Mouse (Mus musculus): ENCODE measurements around the gene Lpcat3.

Lpcat3 gene

GRCm38 (mm10) chr6:124708289-124708889, 45.6 kb downstream of the Lpcat3 start:
- no peak for DNase-seq

DNA sequence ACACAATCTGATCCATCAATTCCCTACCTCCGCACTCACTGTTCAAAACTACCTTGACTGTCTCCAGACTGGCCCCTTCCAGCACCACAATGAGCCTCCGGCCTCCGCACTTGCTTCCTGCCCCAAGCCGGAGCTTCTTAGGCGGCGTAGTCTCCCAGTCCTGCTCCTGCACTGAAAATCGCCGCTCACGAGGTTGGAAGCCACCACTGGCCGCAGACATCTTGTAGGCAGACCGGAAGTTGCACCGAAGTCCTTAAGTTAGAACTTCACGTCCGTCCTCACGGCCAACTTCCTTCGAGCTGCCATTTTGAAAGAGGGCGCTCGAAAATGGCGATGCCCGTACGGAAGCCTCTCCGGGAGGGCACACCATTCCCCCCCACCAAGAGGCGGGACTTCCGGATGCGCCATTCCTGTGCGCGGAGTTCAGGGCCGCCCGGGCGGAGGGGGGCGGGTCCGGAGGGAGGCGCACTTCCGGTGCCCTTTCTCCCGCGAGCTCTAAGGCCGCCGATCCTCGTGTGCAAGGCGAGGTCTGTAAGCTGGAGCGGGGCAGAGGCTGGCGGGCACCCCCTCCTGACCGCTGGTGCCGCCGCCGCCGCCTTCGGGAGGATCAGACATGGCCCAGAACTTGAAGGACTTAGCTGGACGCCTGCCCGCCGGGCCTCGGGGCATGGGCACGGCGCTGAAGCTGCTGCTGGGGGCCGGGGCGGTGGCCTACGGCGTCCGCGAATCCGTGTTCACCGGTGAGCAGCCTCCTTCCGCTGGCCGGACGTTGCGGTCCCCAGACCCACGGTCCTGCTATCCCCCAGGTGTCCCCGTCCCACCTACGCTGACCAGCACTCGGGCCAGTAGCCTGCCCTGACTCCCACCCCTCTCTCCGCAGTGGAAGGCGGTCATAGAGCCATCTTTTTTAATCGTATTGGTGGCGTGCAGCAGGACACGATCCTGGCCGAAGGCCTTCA, 49.3 kb downstream of the Lpcat3 start, which contains the start of the genes Emg1 and Phb2:
Gene Emg1 (minus strand): TSS at position 355 of the 959 bp plus-strand sequence.
Gene Phb2 (plus strand): TSS at position 513 of the 959 bp plus-strand sequence.
- DNase-seq, result peak; percentile 99

GRCm38 (mm10) chr6:124712918-124713317, 50.1 kb downstream of the Lpcat3 start:
- DNase-seq, result no peak

GRCm38 (mm10) chr6:124716864-124717490, 54.1 kb downstream of the Lpcat3 start:
- DNase-seq, result peak; percentile 69

- DNase-seq, result no peak
Observed at GRCm38 (mm10) chr6:124717968-124718367, 55.1 kb downstream of the Lpcat3 start.

DNA sequence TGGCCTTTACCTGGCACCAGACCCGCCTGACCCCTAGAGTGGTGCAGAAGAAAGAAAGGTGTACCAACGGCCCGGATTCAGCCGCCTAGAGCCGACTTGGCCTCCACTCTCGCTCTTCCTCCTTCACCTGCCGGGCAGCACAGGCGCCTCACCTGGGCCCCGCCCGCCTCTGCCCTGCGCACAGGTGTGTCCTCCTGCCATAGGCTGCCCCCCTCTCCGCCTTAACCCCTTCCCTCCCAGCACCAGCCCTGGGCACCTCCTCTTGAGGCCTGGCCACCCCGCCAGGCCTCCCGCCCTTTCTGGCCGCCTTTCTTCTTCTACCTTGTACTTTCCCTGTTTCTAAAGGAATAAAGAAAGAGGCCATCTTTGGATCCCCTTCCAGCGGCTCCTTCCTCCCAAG, 55.9 kb downstream of the Lpcat3 start:
- DNase-seq, result no peak

DNA sequence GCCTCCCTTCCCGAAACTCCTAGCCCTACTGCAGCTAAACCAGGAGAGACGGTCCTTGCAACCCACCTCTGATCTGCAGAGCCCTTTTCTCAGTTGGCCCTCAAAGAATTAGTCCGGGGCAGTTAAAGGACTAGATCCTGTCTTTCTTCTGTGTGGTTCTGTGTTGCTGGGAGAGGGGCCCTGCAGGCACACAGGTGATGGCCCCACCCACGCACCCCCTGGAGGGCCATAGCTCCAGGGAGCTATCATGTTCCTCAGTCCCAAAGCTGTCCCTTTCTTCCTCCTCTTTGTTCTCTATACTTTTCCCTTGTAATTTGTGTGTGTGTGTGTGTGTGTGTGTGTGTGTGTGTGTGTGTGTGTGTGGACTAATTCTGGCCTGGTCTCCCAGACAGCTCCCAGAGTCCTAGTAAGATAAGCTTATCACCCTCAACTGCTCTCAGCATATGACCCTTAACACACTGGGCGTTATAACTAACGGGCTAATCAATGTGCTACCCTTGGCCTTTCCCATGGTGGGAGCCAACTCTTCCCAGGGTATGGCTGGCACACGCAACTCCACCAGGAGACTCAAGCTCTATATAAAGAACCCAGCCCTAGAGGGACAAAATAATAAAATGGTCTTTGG, 56.6 kb downstream of the Lpcat3 start:
- no peak for DNase-seq

- DNase-seq, result peak; percentile 65
Observed at GRCm38 (mm10) chr6:124720904-124721303, 58.1 kb downstream of the Lpcat3 start.

DNA sequence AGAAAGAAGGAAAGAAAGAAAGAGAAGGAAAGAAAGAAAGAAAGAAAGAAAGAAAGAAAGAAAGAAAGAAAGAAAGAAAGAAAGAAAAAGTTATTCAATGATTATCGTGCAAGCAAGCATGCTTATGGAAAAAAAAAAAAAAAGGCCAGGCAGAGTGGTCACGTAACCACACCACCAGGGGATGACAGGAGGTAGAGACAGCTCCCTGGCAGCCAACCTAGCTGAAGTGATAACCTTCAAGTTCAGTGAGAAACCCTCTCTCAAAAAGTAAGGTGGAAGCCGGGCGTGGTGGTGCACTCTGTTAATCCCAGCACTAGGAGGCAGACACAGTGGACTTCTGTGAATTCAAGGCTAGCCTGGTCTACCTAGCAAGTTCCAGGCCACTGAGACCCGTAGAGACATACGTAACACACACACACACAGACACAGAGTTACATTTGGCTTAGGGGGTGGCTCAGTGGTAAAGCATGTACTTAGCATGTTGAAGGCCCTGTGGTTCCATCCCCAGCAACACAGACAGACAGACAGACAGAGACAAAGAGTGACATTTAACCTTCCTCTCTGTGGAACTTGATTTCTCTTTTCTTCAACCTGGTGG, 60.1 kb downstream of the Lpcat3 start:
- DNase-seq, result no peak

DNA sequence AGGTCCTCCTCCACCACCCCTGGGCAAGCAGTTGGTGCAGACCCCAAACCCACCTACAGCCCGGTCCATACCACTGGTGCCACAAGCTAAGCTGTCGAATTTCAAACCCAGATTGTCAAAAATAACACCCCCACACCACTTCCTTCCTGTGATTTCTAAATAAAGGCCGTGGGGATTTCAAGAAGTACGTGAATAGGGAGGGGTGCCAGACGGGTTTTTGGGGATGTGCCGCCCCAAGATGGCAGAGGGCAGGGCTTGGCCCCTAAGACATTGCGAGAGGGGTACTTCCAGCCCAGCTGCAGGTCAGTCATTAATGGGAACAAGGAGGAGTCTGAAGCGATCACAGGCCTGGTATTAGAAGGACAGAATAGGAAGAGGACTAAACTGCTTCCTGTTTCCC, 60.7 kb downstream of the Lpcat3 start:
- DNase-seq, result peak; percentile 32

GRCm38 (mm10) chr6:124724472-124724871, 61.6 kb downstream of the Lpcat3 start:
- DNase-seq, result no peak

GRCm38 (mm10) chr6:124728621-124729020, 65.8 kb downstream of the Lpcat3 start:
- no peak for DNase-seq

- peak; percentile 62 for DNase-seq
Observed at GRCm38 (mm10) chr6:124729850-124730705, 67.3 kb downstream of the Lpcat3 start.

DNA sequence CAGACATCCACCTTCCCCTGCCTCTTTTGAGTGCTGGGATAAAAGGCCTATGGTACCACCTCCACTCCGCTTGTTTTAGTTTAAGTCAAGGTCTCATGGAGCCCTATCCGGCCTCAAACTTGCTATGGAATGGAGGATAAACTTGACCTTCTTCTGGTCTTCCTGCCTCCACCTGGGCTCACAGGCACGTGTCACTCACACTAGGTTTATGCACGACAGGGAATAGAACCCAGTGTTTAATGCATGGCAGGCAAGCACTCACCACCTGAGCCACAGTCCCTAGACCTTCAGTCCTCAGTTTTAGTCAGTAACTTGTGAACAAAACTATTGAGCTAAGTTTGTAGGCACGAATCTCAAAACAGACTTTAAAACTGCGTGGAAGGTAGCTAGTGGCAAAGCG, 68.2 kb downstream of the Lpcat3 start:
- peak; percentile 13 for DNase-seq

DNA sequence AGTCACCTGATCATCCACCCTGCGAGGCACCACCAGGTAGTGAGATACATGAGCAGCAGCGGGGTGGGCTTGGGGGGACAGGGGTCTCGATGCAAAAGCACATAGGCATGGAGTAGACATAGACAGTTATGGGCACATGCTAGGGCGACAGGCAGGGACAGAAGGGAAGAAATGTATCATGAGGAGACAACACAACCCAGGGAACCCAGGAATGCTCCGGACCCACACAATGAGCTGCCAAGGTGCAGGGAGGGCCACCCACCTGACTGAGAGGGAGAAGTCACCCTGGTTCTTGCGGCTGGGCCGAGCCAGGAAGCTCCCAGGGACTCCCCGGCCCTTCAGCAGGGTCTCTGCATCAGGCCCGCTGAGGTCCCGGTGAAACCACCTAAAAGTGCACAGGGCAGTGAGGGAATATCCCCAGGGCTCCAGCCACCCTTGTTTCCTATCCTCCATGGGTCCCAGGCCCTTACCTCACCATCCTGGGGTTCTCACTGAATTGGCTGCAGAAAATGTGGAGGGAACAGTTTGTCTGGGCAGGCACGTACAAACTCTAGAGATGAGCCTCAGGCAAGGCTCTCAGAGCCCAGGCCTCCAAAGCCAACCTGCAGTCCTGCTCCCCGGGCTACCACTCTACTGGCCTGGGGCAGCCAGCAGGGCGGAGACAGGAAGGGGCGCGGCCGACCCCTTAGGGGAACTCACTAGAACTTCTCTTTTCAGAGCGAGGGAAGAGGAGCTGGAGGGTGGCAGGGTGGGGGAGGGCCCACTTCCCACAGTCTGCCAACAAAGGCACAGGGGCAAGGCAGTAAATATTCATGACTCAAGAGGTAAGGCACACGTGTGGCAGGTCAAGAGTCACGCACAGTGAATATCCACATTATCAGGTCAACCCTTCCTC, 69.9 kb downstream of the Lpcat3 start:
- peak; percentile 90 for DNase-seq

- DNase-seq, result no peak
Observed at GRCm38 (mm10) chr6:124734417-124734816, 71.6 kb downstream of the Lpcat3 start.

DNA sequence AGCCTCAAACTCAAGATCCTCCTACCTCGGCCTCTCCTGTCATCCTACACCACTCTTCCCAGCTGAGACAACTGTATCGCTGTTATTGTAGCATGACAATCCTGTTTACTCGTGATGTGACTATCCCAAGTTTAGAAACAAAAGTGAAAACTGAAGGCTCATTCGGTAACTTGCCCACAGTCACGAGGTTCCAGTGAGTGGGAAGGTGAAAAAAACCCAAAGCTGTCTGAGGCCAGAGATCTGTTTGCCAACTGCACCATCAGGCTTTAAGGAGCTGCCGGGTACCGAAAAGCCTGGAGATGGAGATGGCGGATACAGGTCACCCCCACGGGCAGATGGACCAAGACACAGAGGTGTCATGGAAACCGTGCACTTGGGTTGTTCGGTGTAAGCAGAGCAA, 74.2 kb downstream of the Lpcat3 start:
- no peak for DNase-seq

GRCm38 (mm10) chr6:124738511-124739023, 75.7 kb downstream of the Lpcat3 start, which contains the start of gene Ptpn6:
Gene Ptpn6 (minus strand): TSS chr6:124738714.
- DNase-seq, result peak; percentile 56

- DNase-seq, result no peak
Observed at GRCm38 (mm10) chr6:124739231-124739796, 76.5 kb downstream of the Lpcat3 start.
